Mouse (Mus musculus): ENCODE data around the gene Dcxr. TPM values are rescaled to one million over a fixed set of nuclear protein-coding genes. Genes with fewer than 3 reads are reported as not detected.
"Not testable (repeated sequence)": the region's sequence is repeated elsewhere in the genome, so short reads cannot be mapped to it uniquely, and the experiment has no call there.

Dcxr gene
- polyA plus RNA-seq, 1 experiment from 2014 or later = 27.2 TPM

GRCm38 (mm10) chr11:120683536-120683935 lies 43.5 kb downstream of the Dcxr start:
- DNase-seq (no peak), ATAC-seq (ENCODE audit: insufficient read depth) (no peak)
- Histone ChIP-seq H3K27me3 (ENCODE audit: insufficient read depth, low read length) (no peaks in the 10 kb centered on the region), H3K4me3 (ENCODE audit: low read depth, low read length) (no peak overlapping the region), H3K4me2 (no peak overlapping the region), H3K9me3 (ENCODE audit: low read depth, low read length) (no peaks in the 10 kb centered on the region), H3K36me3 (ENCODE audit: insufficient read depth) (peaks cover 71% of the 10 kb centered on the region), H3K9ac (no peak overlapping the region), H3K4me1 (ENCODE audit: insufficient read depth) (peaks cover 14% of the 10 kb centered on the region), H3K27ac (ENCODE audit: low read depth) (no peak overlapping the region)
- no peak for TF ChIP-seq CTCF (IDR thresholded peaks at IDR 0.05; ENCODE audit: low read depth)
- WGBS = 87% methylated on average over 3 of the region's 3 CpGs

- TF ChIP-seq CTCF (IDR thresholded peaks at IDR 0.05; ENCODE audit: low read depth) = no peak
- 89% methylated on average over 5 of the region's 5 CpGs for WGBS
- peaks cover 73% of the 10 kb centered on the region for H3K36me3 ChIP-seq (ENCODE audit: insufficient read depth)
These were observed 44.4 kb downstream of the Dcxr start for GRCm38 (mm10) chr11:120682683-120683082.

GRCm38 (mm10) chr11:120679909-120680308 lies 47.2 kb downstream of the Dcxr start:
- peak; percentile 63 for TF ChIP-seq CTCF (IDR thresholded peaks at IDR 0.05; ENCODE audit: low read depth)
- no peak overlapping the region for H3K27ac ChIP-seq (ENCODE audit: low read depth)
- 77% methylated on average over 3 of the region's 3 CpGs for WGBS
- peaks cover 68% of the 10 kb centered on the region for H3K36me3 ChIP-seq (ENCODE audit: insufficient read depth)
- ATAC-seq (ENCODE audit: insufficient read depth) (no peak), DNase-seq (peak; percentile 46)
- no peak overlapping the region for H3K4me2 ChIP-seq
- H3K27me3 ChIP-seq (ENCODE audit: insufficient read depth, low read length) = no peaks in the 10 kb centered on the region
- no peaks in the 10 kb centered on the region for H3K9me3 ChIP-seq (ENCODE audit: low read depth, low read length)
- no peaks in the 10 kb centered on the region for H3K4me1 ChIP-seq (ENCODE audit: insufficient read depth)
- H3K9ac ChIP-seq = no peak overlapping the region
- no peak overlapping the region for H3K4me3 ChIP-seq (ENCODE audit: low read depth, low read length)

More at GRCm38 (mm10) chr11:120682683-120683082, 44.4 kb downstream of the Dcxr start:
- Histone ChIP-seq H3K9me3 (ENCODE audit: low read depth, low read length) (no peaks in the 10 kb centered on the region), H3K4me2 (no peak overlapping the region), H3K27ac (ENCODE audit: low read depth) (no peak overlapping the region), H3K9ac (no peak overlapping the region), H3K4me3 (ENCODE audit: low read depth, low read length) (no peak overlapping the region), H3K27me3 (ENCODE audit: insufficient read depth, low read length) (no peaks in the 10 kb centered on the region), H3K4me1 (ENCODE audit: insufficient read depth) (peaks cover 14% of the 10 kb centered on the region)
- DNase-seq (no peak), ATAC-seq (ENCODE audit: insufficient read depth) (no peak)

GRCm38 (mm10) chr11:120676951-120677350 lies 50.1 kb downstream of the Dcxr start:
- Histone ChIP-seq H3K9ac (no peak overlapping the region), H3K36me3 (ENCODE audit: insufficient read depth) (peaks cover 50% of the 10 kb centered on the region), H3K4me2 (no peak overlapping the region), H3K9me3 (ENCODE audit: low read depth, low read length) (no peaks in the 10 kb centered on the region), H3K27ac (ENCODE audit: low read depth) (no peak overlapping the region), H3K27me3 (ENCODE audit: insufficient read depth, low read length) (no peaks in the 10 kb centered on the region), H3K4me1 (ENCODE audit: insufficient read depth) (peaks cover 7% of the 10 kb centered on the region), H3K4me3 (ENCODE audit: low read depth, low read length) (no peak overlapping the region)
- ATAC-seq (ENCODE audit: insufficient read depth) (no peak), DNase-seq (no peak)
- 94% methylated on average over 4 of the region's 4 CpGs for WGBS
- no peak for TF ChIP-seq CTCF (IDR thresholded peaks at IDR 0.05; ENCODE audit: low read depth)

DNA sequence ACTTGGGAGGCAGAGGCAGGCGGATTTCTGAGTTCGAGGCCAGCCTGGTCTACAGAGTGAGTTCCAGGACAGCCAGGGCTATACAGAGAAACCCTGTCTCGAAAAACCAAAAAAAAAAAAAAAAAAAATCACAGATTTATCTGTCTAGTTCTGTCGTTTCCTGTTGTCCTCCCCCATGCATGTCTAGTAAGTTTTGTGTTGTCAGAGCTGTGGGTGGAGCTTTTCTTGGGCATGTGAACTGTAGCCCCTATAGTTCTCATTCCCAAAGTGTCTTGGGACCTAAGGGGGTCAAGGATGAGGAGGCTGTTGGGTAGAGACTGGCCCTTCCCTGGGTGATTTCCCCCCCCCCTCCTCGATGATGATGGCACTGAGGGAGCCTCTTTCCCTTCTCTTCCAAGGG lies 51.2 kb downstream of the Dcxr start:
- not testable (repeated sequence) for DNase-seq; ATAC-seq (ENCODE audit: insufficient read depth); H3K4me1 ChIP-seq (ENCODE audit: insufficient read depth); H3K27ac ChIP-seq (ENCODE audit: low read depth); H3K4me2 ChIP-seq; H3K27me3 ChIP-seq (ENCODE audit: insufficient read depth, low read length); H3K9ac ChIP-seq; H3K4me3 ChIP-seq (ENCODE audit: low read depth, low read length); H3K9me3 ChIP-seq (ENCODE audit: low read depth, low read length)
- H3K36me3 ChIP-seq (ENCODE audit: insufficient read depth) = peaks cover 41% of the 10 kb centered on the region
- WGBS = 84% methylated on average over 4 of the region's 5 CpGs

Other genes with a start within 250 kb of the Dcxr start
- gene Mrpl12, start 242.7 kb downstream of the Dcxr start, polyA plus RNA-seq (2014; fragmentation: Nextera tagmentation; extraction: Ambion mirVana) = 150 and 162 TPM in 2 replicates
- 68.9 and 71.3 TPM in 2 replicates for gene Slc25a10, start 235.4 kb downstream of the Dcxr start, polyA plus RNA-seq (2014; fragmentation: Nextera tagmentation; extraction: Ambion mirVana)
- 0.59 and 1.4 TPM in 2 replicates for gene Gcgr, start 196.6 kb downstream of the Dcxr start, polyA plus RNA-seq (2014; fragmentation: Nextera tagmentation; extraction: Ambion mirVana)
- 226 and 229 TPM in 2 replicates for gene Mcrip1, start 177.6 kb downstream of the Dcxr start, polyA plus RNA-seq (2014; fragmentation: Nextera tagmentation; extraction: Ambion mirVana)
- gene Ppp1r27, start 176.1 kb downstream of the Dcxr start, polyA plus RNA-seq (2014; fragmentation: Nextera tagmentation; extraction: Ambion mirVana) = not detected in 2 replicates
- 872 and 897 TPM in 2 replicates for gene P4hb, start 154.0 kb downstream of the Dcxr start, polyA plus RNA-seq (2014; fragmentation: Nextera tagmentation; extraction: Ambion mirVana)
- gene Arhgdia, start 145.7 kb downstream of the Dcxr start, polyA plus RNA-seq (2014; fragmentation: Nextera tagmentation; extraction: Ambion mirVana) = 717 and 734 TPM in 2 replicates
- gene Alyref, start 128.9 kb downstream of the Dcxr start, polyA plus RNA-seq (2014; fragmentation: Nextera tagmentation; extraction: Ambion mirVana) = 617 and 627 TPM in 2 replicates
- 229 and 237 TPM in 2 replicates for gene Anapc11, start 128.9 kb downstream of the Dcxr start, polyA plus RNA-seq (2014; fragmentation: Nextera tagmentation; extraction: Ambion mirVana)
- 0.89 and 1.3 TPM in 2 replicates for gene Npb, start 118.8 kb downstream of the Dcxr start, polyA plus RNA-seq (2014; fragmentation: Nextera tagmentation; extraction: Ambion mirVana)
- 95.3 and 99.5 TPM in 2 replicates for gene Pcyt2, start 109.3 kb downstream of the Dcxr start, polyA plus RNA-seq (2014; fragmentation: Nextera tagmentation; extraction: Ambion mirVana)
- 26.1 and 33.1 TPM in 2 replicates for gene Sirt7, start 102.0 kb downstream of the Dcxr start, polyA plus RNA-seq (2014; fragmentation: Nextera tagmentation; extraction: Ambion mirVana)
- gene Mafg, start 93.7 kb downstream of the Dcxr start, polyA plus RNA-seq (2014; fragmentation: Nextera tagmentation; extraction: Ambion mirVana) = 25.3 and 28.6 TPM in 2 replicates
- gene Pycr1, start 83.5 kb downstream of the Dcxr start, polyA plus RNA-seq (2014; fragmentation: Nextera tagmentation; extraction: Ambion mirVana) = 29.0 and 29.8 TPM in 2 replicates
- 1.1 TPM in 1 of 2 replicates, not detected in the other for gene Myadml2, start 79.1 kb downstream of the Dcxr start, polyA plus RNA-seq (2014; fragmentation: Nextera tagmentation; extraction: Ambion mirVana)
- 3.9 and 5.3 TPM in 2 replicates for gene Notum, start 66.1 kb downstream of the Dcxr start, polyA plus RNA-seq (2014; fragmentation: Nextera tagmentation; extraction: Ambion mirVana)
- 124 and 130 TPM in 2 replicates for gene Aspscr1, start 54.3 kb downstream of the Dcxr start, polyA plus RNA-seq (2014; fragmentation: Nextera tagmentation; extraction: Ambion mirVana)
- gene Cenpx, start 13.5 kb downstream of the Dcxr start, polyA plus RNA-seq (2014; fragmentation: Nextera tagmentation; extraction: Ambion mirVana) = 168 and 173 TPM in 2 replicates
- 44.1 and 46.1 TPM in 2 replicates for gene Lrrc45, start 13.4 kb downstream of the Dcxr start, polyA plus RNA-seq (2014; fragmentation: Nextera tagmentation; extraction: Ambion mirVana)
- gene Rac3, start 5.8 kb downstream of the Dcxr start, polyA plus RNA-seq (2014; fragmentation: Nextera tagmentation; extraction: Ambion mirVana) = 10.3 and 10.7 TPM in 2 replicates
- gene Cbr2, start 4.8 kb upstream of the Dcxr start, polyA plus RNA-seq (2014; fragmentation: Nextera tagmentation; extraction: Ambion mirVana) = 14.7 and 19.6 TPM in 2 replicates
- gene Hmga1b, start 35.5 kb upstream of the Dcxr start, polyA plus RNA-seq (2014; fragmentation: Nextera tagmentation; extraction: Ambion mirVana) = 5.3 and 7.3 TPM in 2 replicates
- gene Rfng, start 56.9 kb upstream of the Dcxr start, polyA plus RNA-seq (2014; fragmentation: Nextera tagmentation; extraction: Ambion mirVana) = 33.0 and 34.0 TPM in 2 replicates
- 240 and 257 TPM in 2 replicates for gene Gps1, start 57.0 kb upstream of the Dcxr start, polyA plus RNA-seq (2014; fragmentation: Nextera tagmentation; extraction: Ambion mirVana)
- gene Dus1l, start 69.1 kb upstream of the Dcxr start, polyA plus RNA-seq (2014; fragmentation: Nextera tagmentation; extraction: Ambion mirVana) = 77.2 and 87.4 TPM in 2 replicates
- 83.3 and 95.5 TPM in 2 replicates for gene Fasn, start 97.3 kb upstream of the Dcxr start, polyA plus RNA-seq (2014; fragmentation: Nextera tagmentation; extraction: Ambion mirVana)
- gene Ccdc57, start 205.6 kb upstream of the Dcxr start, polyA plus RNA-seq (2014; fragmentation: Nextera tagmentation; extraction: Ambion mirVana) = 6.3 and 7.2 TPM in 2 replicates
- gene Slc16a3, start 221.2 kb upstream of the Dcxr start, polyA plus RNA-seq (2014; fragmentation: Nextera tagmentation; extraction: Ambion mirVana) = 37.7 and 39.3 TPM in 2 replicates

Data from lung, embryonic 14.5 days (tissue).